Mouse (Mus musculus): Measurements from ENCODE around the gene Mri1. TPM values are rescaled to one million over a fixed set of nuclear protein-coding genes. Genes with fewer than 3 reads are reported as not detected.
"Not testable (repeated sequence)": the region's sequence is repeated elsewhere in the genome, so short reads cannot be mapped to it uniquely, and the experiment has no call there.

Mri1 gene
- 10.0 and 11.6 TPM in 2 replicates for polyA plus RNA-seq (2012; ENCODE audit: insufficient read depth, insufficient read length, missing spikeins)

DNA sequence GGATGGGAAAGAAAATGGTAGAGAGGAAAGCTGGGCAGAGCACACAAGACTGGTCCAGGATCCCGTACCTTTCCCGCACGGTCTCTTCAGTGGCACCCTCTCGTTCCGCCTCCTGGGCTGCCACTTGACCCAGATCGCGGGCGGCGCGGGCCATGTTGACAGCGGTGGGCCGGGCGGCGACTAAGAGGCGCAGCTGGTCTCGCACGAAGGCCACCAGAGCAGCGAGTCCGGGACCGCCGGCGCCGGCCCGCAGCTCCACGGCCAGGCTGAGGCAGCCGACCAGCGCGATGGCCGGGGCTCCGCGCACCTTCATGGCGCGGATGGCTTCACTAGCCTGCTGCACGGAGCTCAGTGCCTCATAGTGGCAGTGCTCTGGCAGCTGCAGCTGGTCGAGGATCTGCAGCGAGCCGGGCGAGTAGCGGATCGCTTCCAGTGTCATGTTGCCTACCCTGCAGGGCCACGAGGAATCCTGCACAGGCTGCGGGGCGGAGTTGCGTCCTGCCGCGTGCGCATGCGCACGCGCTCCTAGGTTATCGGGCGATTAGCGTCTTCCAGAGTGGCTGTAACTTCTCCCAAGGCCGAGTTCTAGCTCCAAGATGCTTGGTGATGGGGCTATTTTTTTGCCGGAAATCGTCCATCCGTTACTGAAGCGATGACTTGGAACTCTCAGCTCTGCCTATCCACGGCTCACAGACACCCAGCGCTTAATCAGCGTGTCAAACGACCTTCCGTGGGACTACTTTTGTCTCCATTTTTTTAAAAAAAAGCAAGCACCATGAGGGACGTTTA lies at the start of gene Mri1:
TSS of gene Mri1 (minus strand) at position 505 of the 789 bp plus-strand sequence.
- Histone ChIP-seq H3K4me1 (ENCODE audit: control insufficient read depth, insufficient read depth, low read length) (peaks cover 17% of the 10 kb centered on the region), H3K4me3 (ENCODE audit: insufficient read depth, low read length) (peak within 1 kb of the TSS; percentile 90), H3K27ac (ENCODE audit: insufficient read depth, low read depth, low read length) (peak within 1 kb of the TSS; percentile 75)
- no peak for TF ChIP-seq POLR2A (IDR thresholded peaks at IDR 0.05; ENCODE audit: borderline replicate concordance, low read depth, low read length)
- TF ChIP-seq CTCF (IDR thresholded peaks at IDR 0.05; ENCODE audit: low read depth, low read length), result no peak

- no peak for TF ChIP-seq CTCF (IDR thresholded peaks at IDR 0.05; ENCODE audit: low read depth, low read length)
- TF ChIP-seq POLR2A (IDR thresholded peaks at IDR 0.05; ENCODE audit: borderline replicate concordance, low read depth, low read length), result no peak
- H3K4me1 ChIP-seq (ENCODE audit: control insufficient read depth, insufficient read depth, low read length), result peaks cover 3% of the 10 kb centered on the region; the same call in 1 of the 2 replicates
- H3K4me3 ChIP-seq (ENCODE audit: insufficient read depth, low read length), result no peak overlapping the region
- H3K27ac ChIP-seq (ENCODE audit: insufficient read depth, low read depth, low read length), result no peak overlapping the region
Measured at GRCm38 (mm10) chr8:84303951-84304350, 46.8 kb upstream of the Mri1 start.

DNA sequence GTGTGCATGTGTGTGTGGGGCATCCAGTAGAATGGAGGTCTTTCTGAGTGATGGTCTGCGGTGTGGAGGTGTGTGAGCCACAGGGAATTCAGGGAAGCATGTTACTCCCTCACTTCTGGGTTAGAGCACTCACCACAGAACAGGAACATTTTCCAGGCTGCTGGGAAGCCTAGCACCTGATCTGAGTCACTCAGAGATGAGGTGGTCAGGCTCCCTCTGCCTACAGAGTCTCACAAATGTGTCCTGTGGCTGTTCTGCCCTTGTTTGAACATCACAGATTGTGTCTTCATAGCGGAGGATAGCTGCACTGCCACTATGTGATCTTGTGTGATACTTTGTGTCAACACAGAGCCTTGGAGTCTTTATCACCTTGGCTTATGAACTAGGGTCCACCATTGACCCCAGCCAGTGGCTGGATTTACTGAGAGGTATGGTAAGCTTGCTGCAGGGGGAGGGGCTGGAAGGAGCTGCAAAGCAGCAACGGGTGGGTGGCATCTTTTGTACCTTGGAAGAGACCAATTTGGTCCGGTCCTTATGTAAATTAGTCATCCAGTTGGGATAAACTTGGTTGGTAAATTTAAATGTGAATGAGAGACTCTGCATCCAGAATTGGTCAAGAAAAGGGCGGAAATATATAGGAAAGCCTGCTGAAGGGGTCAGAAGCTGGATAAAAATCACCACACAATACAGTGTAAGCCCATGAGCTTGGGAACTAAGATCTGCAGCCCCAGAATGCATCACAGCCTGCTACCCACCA lies 40.1 kb upstream of the Mri1 start:
- H3K4me1 ChIP-seq (ENCODE audit: control insufficient read depth, insufficient read depth, low read length), result no peaks in the 10 kb centered on the region
- no peak overlapping the region for H3K27ac ChIP-seq (ENCODE audit: insufficient read depth, low read depth, low read length)
- no peak for TF ChIP-seq POLR2A (IDR thresholded peaks at IDR 0.05; ENCODE audit: borderline replicate concordance, low read depth, low read length)
- no peak for TF ChIP-seq CTCF (IDR thresholded peaks at IDR 0.05; ENCODE audit: low read depth, low read length)
- no peak overlapping the region for H3K4me3 ChIP-seq (ENCODE audit: insufficient read depth, low read length)

- H3K4me3 ChIP-seq (ENCODE audit: insufficient read depth, low read length), result no peak overlapping the region
- no peaks in the 10 kb centered on the region for H3K4me1 ChIP-seq (ENCODE audit: control insufficient read depth, insufficient read depth, low read length)
- TF ChIP-seq POLR2A (IDR thresholded peaks at IDR 0.05; ENCODE audit: borderline replicate concordance, low read depth, low read length) (no peak), CTCF (IDR thresholded peaks at IDR 0.05; ENCODE audit: low read depth, low read length) (peak; percentile 99)
- H3K27ac ChIP-seq (ENCODE audit: insufficient read depth, low read depth, low read length), result no peak overlapping the region
Measured at GRCm38 (mm10) chr8:84291688-84292087, 34.6 kb upstream of the Mri1 start.

- no peak overlapping the region for H3K27ac ChIP-seq (ENCODE audit: insufficient read depth, low read depth, low read length)
- TF ChIP-seq POLR2A (IDR thresholded peaks at IDR 0.05; ENCODE audit: borderline replicate concordance, low read depth, low read length) (no peak), CTCF (IDR thresholded peaks at IDR 0.05; ENCODE audit: low read depth, low read length) (no peak)
- H3K4me3 ChIP-seq (ENCODE audit: insufficient read depth, low read length), result no peak overlapping the region
- no peaks in the 10 kb centered on the region for H3K4me1 ChIP-seq (ENCODE audit: control insufficient read depth, insufficient read depth, low read length)
Measured at GRCm38 (mm10) chr8:84291086-84291485, 34.0 kb upstream of the Mri1 start.

DNA sequence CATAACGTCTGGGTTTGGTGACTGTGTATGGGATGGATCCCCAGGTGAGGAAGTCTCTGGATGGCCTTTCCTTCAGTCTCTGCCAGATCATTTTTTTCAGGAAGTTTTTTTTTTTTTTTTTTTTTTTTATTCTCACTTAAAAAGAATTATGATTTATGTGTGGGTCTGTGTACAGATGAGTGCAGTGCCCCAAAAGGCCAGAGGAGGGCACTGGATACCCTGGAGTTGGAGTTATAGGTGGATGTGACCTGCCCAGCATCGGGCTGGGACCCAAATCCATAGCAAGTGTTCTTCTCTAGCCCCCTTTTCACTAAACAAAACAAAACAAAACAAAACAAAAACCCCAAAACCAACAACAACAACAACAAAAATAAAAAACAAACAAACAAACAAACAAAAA lies 31.8 kb upstream of the Mri1 start:
- TF ChIP-seq CTCF (IDR thresholded peaks at IDR 0.05; ENCODE audit: low read depth, low read length), result 0 out of 2 replicates have a peak, but pooled peaks have one; percentile 31
- TF ChIP-seq POLR2A (IDR thresholded peaks at IDR 0.05; ENCODE audit: borderline replicate concordance, low read depth, low read length), result no peak

GRCm38 (mm10) chr8:84285665-84286064 lies 28.5 kb upstream of the Mri1 start:
- H3K4me3 ChIP-seq (ENCODE audit: insufficient read depth, low read length); H3K4me1 ChIP-seq (ENCODE audit: control insufficient read depth, insufficient read depth, low read length): not testable (repeated sequence)
- peak overlapping the region; percentile 23; the same call in 1 of the 2 replicates for H3K27ac ChIP-seq (ENCODE audit: insufficient read depth, low read depth, low read length)
- TF ChIP-seq CTCF (IDR thresholded peaks at IDR 0.05; ENCODE audit: low read depth, low read length), result peak; percentile 68

More for the DNA sequence above, 31.8 kb upstream of the Mri1 start:
- no peak overlapping the region for H3K4me3 ChIP-seq (ENCODE audit: insufficient read depth, low read length)
- peaks cover 5% of the 10 kb centered on the region for H3K4me1 ChIP-seq (ENCODE audit: control insufficient read depth, insufficient read depth, low read length)
- no peak overlapping the region for H3K27ac ChIP-seq (ENCODE audit: insufficient read depth, low read depth, low read length)

GRCm38 (mm10) chr8:84284608-84285063 lies 27.5 kb upstream of the Mri1 start:
- TF ChIP-seq CTCF (IDR thresholded peaks at IDR 0.05; ENCODE audit: low read depth, low read length) (no peak), POLR2A (IDR thresholded peaks at IDR 0.05; ENCODE audit: borderline replicate concordance, low read depth, low read length) (no peak)
- H3K27ac ChIP-seq (ENCODE audit: insufficient read depth, low read depth, low read length), result peak overlapping the region; percentile 4; the same call in 1 of the 2 replicates
- H3K4me3 ChIP-seq (ENCODE audit: insufficient read depth, low read length), result no peak overlapping the region
- peaks cover 5% of the 10 kb centered on the region for H3K4me1 ChIP-seq (ENCODE audit: control insufficient read depth, insufficient read depth, low read length)

- TF ChIP-seq POLR2A (IDR thresholded peaks at IDR 0.05; ENCODE audit: borderline replicate concordance, low read depth, low read length), result no peak
- TF ChIP-seq CTCF (IDR thresholded peaks at IDR 0.05; ENCODE audit: low read depth, low read length), result no peak
- H3K4me1 ChIP-seq (ENCODE audit: control insufficient read depth, insufficient read depth, low read length), result peaks cover 14% of the 10 kb centered on the region
- no peak overlapping the region for H3K4me3 ChIP-seq (ENCODE audit: insufficient read depth, low read length)
- no peak overlapping the region for H3K27ac ChIP-seq (ENCODE audit: insufficient read depth, low read depth, low read length)
Measured at GRCm38 (mm10) chr8:84280777-84281176, 23.7 kb upstream of the Mri1 start.

- Histone ChIP-seq H3K4me3 (ENCODE audit: insufficient read depth, low read length) (no peak overlapping the region), H3K4me1 (ENCODE audit: control insufficient read depth, insufficient read depth, low read length) (peaks cover 8% of the 10 kb centered on the region), H3K27ac (ENCODE audit: insufficient read depth, low read depth, low read length) (no peak overlapping the region)
- TF ChIP-seq CTCF (IDR thresholded peaks at IDR 0.05; ENCODE audit: low read depth, low read length), result no peak
Measured at GRCm38 (mm10) chr8:84276447-84276846, 19.3 kb upstream of the Mri1 start.

Measured in bone marrow macrophage, adult 2 months (primary cell).